Mouse (Mus musculus) cerebellum, adult 2 months (tissue): ENCODE data around the gene Cks2. TPM values are rescaled to one million over a fixed set of nuclear protein-coding genes. Genes with fewer than 3 reads are reported as not detected.
"Not testable (repeated sequence)": the region's sequence is repeated elsewhere in the genome, so short reads cannot be mapped to it uniquely, and the experiment has no call there.

ENCODE experiments used
- DNase-seq, 2 experiments: peaks; one replicate each; pipeline ENCODE4 v3.0.0; 2021
- H3K27ac ChIP-seq: fragments of 200-500 bp; 2 replicates; pipeline ENCODE4 v1.5.1; 2012; ENCODE audit warnings: low read length, control low read depth, inconsistent platforms; ENCODE audit not compliant: insufficient read depth
- H3K27me3 ChIP-seq: fragments of 200-500 bp; 2 replicates; pipeline ENCODE4 v1.6.1; 2012; ENCODE audit warnings: inconsistent platforms, mild to moderate bottlenecking, low read length, moderate library complexity; ENCODE audit not compliant: control insufficient read depth, insufficient read depth
- H3K4me1 ChIP-seq: fragments of 200-500 bp; 2 replicates; pipeline ENCODE4 v1.6.1; 2011; ENCODE audit warnings: low read length; ENCODE audit not compliant: control insufficient read depth, insufficient read depth
- H3K4me3 ChIP-seq: fragments of 200-500 bp; replicated peaks from 2 replicates; pipeline ENCODE3; 2011; ENCODE audit warnings: mild to moderate bottlenecking, low read depth, low read length, control low read depth; ENCODE audit not compliant: insufficient read depth
- CTCF ChIP-seq: fragments of 200-500 bp; IDR thresholded peaks from 2 replicates; pipeline ENCODE4 v1.5.1; 2011; ENCODE audit warnings: low read depth, mild to moderate bottlenecking, control low read depth, low read length, moderate library complexity, borderline replicate concordance; ENCODE audit not compliant: insufficient read depth
- POLR2A ChIP-seq: fragments of 200-500 bp; IDR thresholded peaks from 2 replicates; pipeline ENCODE4 v1.6.1; 2011; ENCODE audit warnings: low read length, control low read depth, borderline replicate concordance; ENCODE audit not compliant: insufficient read depth
- WGBS: fragments of 180-500 bp; shearing (Covaris S2); methylation state at CpG from one replicate; pipeline ENCODE4 v1.1.7; 2018; 5-methylcytosine and 5-hydroxymethylcytosine counted together
- polyA plus RNA-seq: library from polyadenylated mRNA; depleted of rRNA; stranded (reverse); fragments of >200 nt; gene quantifications from 2 replicates; pipeline ENCODE4 v1.2.3, GENCODE M21; 2012

Cks2 gene
- polyA plus RNA-seq, 1 experiment: 5.5 TPM

- Histone ChIP-seq H3K27me3 (no peaks in the 10 kb centered on the region), H3K27ac (no peak overlapping the region), H3K4me3 (no peak overlapping the region), H3K4me1 (no peaks in the 10 kb centered on the region)
- WGBS: 83% methylated on average over 2 of the region's 2 CpGs
- TF ChIP-seq POLR2A (no peak), CTCF (no peak)
- DNase-seq: no peak
Observed at GRCm38 (mm10) chr13:51623678-51624077, 21.4 kb upstream of the Cks2 start.

- no peaks in the 10 kb centered on the region for H3K27me3 ChIP-seq
- no peaks in the 10 kb centered on the region for H3K4me1 ChIP-seq
- 80% methylated on average over 6 of the region's 6 CpGs for WGBS
- no peak for TF ChIP-seq CTCF
- no peak for TF ChIP-seq POLR2A
- no peak for DNase-seq
- no peak overlapping the region for H3K4me3 ChIP-seq
- H3K27ac ChIP-seq: no peak overlapping the region
Observed at GRCm38 (mm10) chr13:51628273-51628848, 16.7 kb upstream of the Cks2 start.

GRCm38 (mm10) chr13:51631354-51631992, 13.6 kb upstream of the Cks2 start:
- no peaks in the 10 kb centered on the region for H3K4me1 ChIP-seq
- H3K27me3 ChIP-seq: no peaks in the 10 kb centered on the region
- DNase-seq: no peak
- TF ChIP-seq CTCF: no peak
- TF ChIP-seq POLR2A: no peak
- H3K4me3 ChIP-seq: no peak overlapping the region
- H3K27ac ChIP-seq: no peak overlapping the region
- 78% methylated on average over 15 of the region's 15 CpGs for WGBS

GRCm38 (mm10) chr13:51632560-51633218, 12.3 kb upstream of the Cks2 start:
- no peak overlapping the region for H3K4me3 ChIP-seq
- H3K4me1 ChIP-seq: no peaks in the 10 kb centered on the region
- 79% methylated on average over 5 of the region's 5 CpGs for WGBS
- TF ChIP-seq POLR2A (no peak), CTCF (no peak)
- DNase-seq: no peak
- no peaks in the 10 kb centered on the region for H3K27me3 ChIP-seq
- H3K27ac ChIP-seq: no peak overlapping the region

- not testable (repeated sequence) for H3K27me3 ChIP-seq, H3K4me3 ChIP-seq, H3K27ac ChIP-seq, DNase-seq, H3K4me1 ChIP-seq
- 44% methylated on average over 6 of the region's 9 CpGs for WGBS
Observed at GRCm38 (mm10) chr13:51635384-51635783, 9.6 kb upstream of the Cks2 start.

- WGBS: 85% methylated on average over 4 of the region's 4 CpGs
- no peak for DNase-seq
- no peak overlapping the region for H3K27ac ChIP-seq
- H3K4me3 ChIP-seq: no peak overlapping the region
- no peaks in the 10 kb centered on the region for H3K4me1 ChIP-seq
- TF ChIP-seq POLR2A: no peak
- no peak for TF ChIP-seq CTCF
- H3K27me3 ChIP-seq: no peaks in the 10 kb centered on the region
Observed at GRCm38 (mm10) chr13:51638958-51639357, 6.1 kb upstream of the Cks2 start.

GRCm38 (mm10) chr13:51641424-51641823, 3.6 kb upstream of the Cks2 start:
- H3K4me1 ChIP-seq: no peaks in the 10 kb centered on the region
- H3K4me3 ChIP-seq: no peak overlapping the region
- DNase-seq: no peak
- H3K27ac ChIP-seq: no peak overlapping the region
- WGBS: 85% methylated on average over 3 of the region's 3 CpGs
- TF ChIP-seq CTCF (no peak), POLR2A (no peak)
- no peaks in the 10 kb centered on the region for H3K27me3 ChIP-seq

GRCm38 (mm10) chr13:51642171-51642778, 2.8 kb upstream of the Cks2 start:
- DNase-seq: no peak
- H3K27me3 ChIP-seq: no peaks in the 10 kb centered on the region
- no peak overlapping the region for H3K4me3 ChIP-seq
- H3K4me1 ChIP-seq: no peaks in the 10 kb centered on the region
- 35% methylated on average over 11 of the region's 11 CpGs for WGBS
- TF ChIP-seq POLR2A: no peak
- no peak for TF ChIP-seq CTCF
- H3K27ac ChIP-seq: no peak overlapping the region
